In the genomic region with DNA sequence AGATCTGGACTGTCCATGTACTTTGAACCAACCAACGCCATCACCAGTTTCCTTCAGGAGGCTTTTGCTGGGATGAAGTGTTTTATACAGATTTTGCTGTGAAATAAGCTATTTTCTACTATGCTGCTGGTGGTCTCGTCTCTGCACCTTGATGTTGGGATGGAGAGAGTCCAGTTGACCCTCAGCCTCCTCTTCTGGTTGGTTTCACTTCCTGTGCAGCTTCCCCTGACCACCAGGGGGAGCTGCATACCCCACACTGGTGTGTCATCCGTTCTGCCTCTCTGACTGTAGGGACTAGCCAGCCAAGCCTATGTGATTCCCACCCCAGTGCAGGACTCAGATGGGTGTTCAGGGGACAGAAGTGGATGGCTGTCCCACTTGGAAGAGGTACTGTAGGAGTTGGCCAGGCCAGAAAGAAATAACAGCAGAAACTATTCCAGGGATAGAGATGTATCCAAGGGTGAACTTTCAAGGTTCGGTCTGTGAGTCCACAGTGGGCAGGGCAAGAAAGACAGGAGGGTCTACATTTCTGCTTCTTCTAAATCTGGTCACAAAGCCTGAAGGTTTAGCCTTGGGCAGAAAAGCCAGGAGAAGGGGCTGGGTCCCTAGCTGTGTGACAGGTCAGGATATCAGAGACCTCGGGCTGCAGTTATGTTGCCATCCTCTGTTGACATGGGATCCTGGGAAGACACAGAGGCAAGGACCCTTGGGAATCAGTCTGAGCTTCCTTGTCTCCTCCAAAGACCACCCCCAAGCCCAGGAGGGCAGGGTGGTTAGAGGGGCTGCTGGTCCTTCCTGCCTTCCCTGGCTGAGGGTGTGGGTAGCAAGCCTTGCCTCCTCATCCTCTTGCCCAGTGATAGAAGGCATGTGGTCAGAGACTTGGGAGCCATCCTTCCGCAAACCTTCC, we compare ENCODE assay signal across 9 mouse cellular contexts. TPM values are rescaled to one million over a fixed set of nuclear protein-coding genes. Genes with fewer than 3 reads are reported as not detected.
DNase-seq lines count a peak whose midpoint lies in the region; ATAC-seq and TF ChIP-seq lines count a peak whose summit lies in the region.
"Had no signal": no experiment of that assay in that cellular context is flagged by ENCODE, and none has a peak within 500 bp of the region (broad histone marks: within the 10 kb centered on the region; RNA-seq: fewer than 3 reads in every experiment).

No protein-coding gene starts in this region.

- WGBS in lung, postnatal 0 days: 65% methylated on average over 6 of the region's 6 CpGs

- CTCF ChIA-PET in Patski (lab: Charles Lee): interaction anchor here (0.9 to 1.2 kb wide), 2 partner anchors 20 to 30 kb away, joined by 3 read pairs; no protein-coding TSS in a partner anchor

- H3K9ac ChIP-seq in lung, postnatal 0 days (replicated peaks; ENCODE audit: low read depth): no peak overlapping the region
- H3K9ac ChIP-seq: heart, embryonic 13.5 days had no signal

- in situ Hi-C loops in Patski (cut with MboI; ENCODE audit: low pct_unique_long_range_greater_than_20kb): loop anchor here (10.0 kb wide), 2 partner anchors 152 to 202 kb away; a partner anchor contains a TSS

- H3K36me3 ChIP-seq in lung, postnatal 0 days (ENCODE audit: insufficient read depth, low read length): no peaks in the 10 kb centered on the region
- H3K36me3 ChIP-seq: heart, embryonic 13.5 days had no signal

- no peaks in the 10 kb centered on the region for H3K4me1 ChIP-seq in lung, postnatal 0 days (ENCODE audit: insufficient read depth, low read depth, low read length)
- H3K4me1 ChIP-seq: heart, embryonic 13.5 days had no signal

- no peaks in the 10 kb centered on the region for H3K9me3 ChIP-seq in lung, postnatal 0 days (ENCODE audit: low read length)
- H3K9me3 ChIP-seq: heart, embryonic 13.5 days had no signal

- no peaks in the 10 kb centered on the region for H3K27me3 ChIP-seq in Patski
- H3K27me3 ChIP-seq in lung, postnatal 0 days (replicated peaks; ENCODE audit: insufficient read depth, low read length): no peaks in the 10 kb centered on the region
- H3K27me3 ChIP-seq: heart, embryonic 13.5 days had no signal

- TF ChIP-seq CTCF in Patski (IDR thresholded peaks at IDR 0.05): peak; percentile 46
- TF ChIP-seq CTCF in lung, postnatal 0 days (IDR thresholded peaks at IDR 0.05): peak; percentile 88

- peak overlapping the region; percentile 5; the same call in 1 of the 2 replicates for H3K4me2 ChIP-seq in lung, postnatal 0 days (replicated peaks; ENCODE audit: low read depth, low read length)
- H3K4me2 ChIP-seq: heart, embryonic 13.5 days had no signal

- no peak overlapping the region for H3K4me3 ChIP-seq in lung, postnatal 0 days (ENCODE audit: low read depth, low read length)
- H3K4me3 ChIP-seq: heart, embryonic 13.5 days had no signal

- ATAC-seq in monocyte, adult 5-6 weeks (replicated peaks; ENCODE audit: insufficient number of reproducible peaks, low FRiP score, low TSS enrichment, poor library complexity, severe bottlenecking): no peak
- ATAC-seq in Patski: no peak
- ATAC-seq in lung, postnatal 0 days: peak; percentile 55; the same call in 1 of the 2 replicates

- peak; percentile 40 to 64 for DNase-seq in monocyte, adult 2 months (ENCODE audit: low read depth in 1 of 2, low spot score in 2 of 2)
- no peak for DNase-seq in Patski (ENCODE audit: low read depth, low spot score)
- DNase-seq in c-Kit-positive CD71-negative TER-119-negative erythroid progenitor cells, embryonic 14.5 days (ENCODE audit: low read depth): peak; percentile 56
- peak; percentile 61 for DNase-seq in kidney, adult 18-20 months
- peak; percentile 63 for DNase-seq in lung, postnatal 0 days (ENCODE audit: low spot score)
- peak; percentile 68 to 85 for DNase-seq in spleen, postnatal 10 days (ENCODE audit: low spot score in 2 of 2)

- H3K27ac ChIP-seq in lung, postnatal 0 days (ENCODE audit: low read length): no peak overlapping the region
- H3K27ac ChIP-seq: heart, embryonic 13.5 days had no signal

- POLR2A ChIA-PET in Patski (lab: Charles Lee): interaction anchor here (0.7 kb wide), 1 partner anchor 36 kb away, joined by 7 read pairs; no protein-coding TSS in a partner anchor

- no peak for TF ChIP-seq EP300 in lung, postnatal 0 days (IDR thresholded peaks at IDR 0.05)

RNA-seq across cellular contexts. Expression of a gene that starts 2.2 kb away (rescaled TPM):
- 1,277 to 1,906 TPM (median 1,626 TPM) in 3 replicates for total RNA-seq in monocyte, adult 5-6 weeks (2017)
- not detected for polyA plus RNA-seq in Patski (2021)
- 65.8 and 65.9 TPM in 2 replicates for polyA plus RNA-seq in lung, postnatal 0 days (2015; fragmentation: Nextera tagmentation; extraction: Ambion mirVana)

RNA-seq across cellular contexts. Expression of a gene that starts 9.7 kb away (rescaled TPM):
- 8.5 to 13.7 TPM (median 10.6 TPM) in 3 replicates for total RNA-seq in monocyte, adult 5-6 weeks (2017)
- polyA plus RNA-seq in Patski (2021): 10.0 TPM
- polyA plus RNA-seq in lung, postnatal 0 days (2015; fragmentation: Nextera tagmentation; extraction: Ambion mirVana): 10.3 and 11.3 TPM in 2 replicates

RNA-seq across cellular contexts. Expression of a gene that starts 32.0 kb away (rescaled TPM):
- total RNA-seq in monocyte, adult 5-6 weeks (2017): 0.48 to 3.1 TPM (median 0.64 TPM) in 3 replicates
- polyA plus RNA-seq in Patski (2021): 0.18 TPM
- 2.8 and 3.1 TPM in 2 replicates for polyA plus RNA-seq in lung, postnatal 0 days (2015; fragmentation: Nextera tagmentation; extraction: Ambion mirVana)
- polyA plus RNA-seq: heart, embryonic 13.5 days had no signal

RNA-seq across cellular contexts. Expression of a gene that starts 36.0 kb away (rescaled TPM):
- 320 to 400 TPM (median 328 TPM) in 3 replicates for total RNA-seq in monocyte, adult 5-6 weeks (2017)
- polyA plus RNA-seq in Patski (2021): 207 TPM
- 476 and 513 TPM in 2 replicates for polyA plus RNA-seq in lung, postnatal 0 days (2015; fragmentation: Nextera tagmentation; extraction: Ambion mirVana)

RNA-seq across cellular contexts. Expression of a gene that starts 39.0 kb away (rescaled TPM):
- 0.64 TPM in 1 of 3 replicates, not detected in the others for total RNA-seq in monocyte, adult 5-6 weeks (2017)
- polyA plus RNA-seq in Patski (2021): not detected
- not detected in 2 replicates for polyA plus RNA-seq in lung, postnatal 0 days (2015; fragmentation: Nextera tagmentation; extraction: Ambion mirVana)
- polyA plus RNA-seq: heart, embryonic 13.5 days; neural tube, embryonic 14.5 days had no signal

Comparison
In these comparisons a context has a peak if more than half of its experiments do, and no peak if none do; other contexts are left out.
1. RNA of a gene that starts 2.2 kb away (polyA plus RNA-seq): 65.8 to 65.9 TPM in lung, postnatal 0 days; not detected in Patski (single experiment); every median in the first group is over 10 times any median in the second.